Mouse (Mus musculus) forebrain, embryonic 11.5 days (tissue): ENCODE results near the gene Wdr18. TPM values are rescaled to one million over a fixed set of nuclear protein-coding genes. Genes with fewer than 3 reads are reported as not detected.

Source experiments
- ATAC-seq: fragments of 200-750 bp; cut with Nextera tagmentation; replicated peaks from 2 replicates; pipeline ENCODE4 v1.8.0; 2017; ENCODE audit warnings: moderate TSS enrichment; ENCODE audit not compliant: low FRiP score
- DNase-seq: peaks from one replicate; pipeline ENCODE4 v3.0.0-alpha.2; 2017; ENCODE audit warnings: low spot score
- H3K27ac ChIP-seq: fragments of 300-500 bp; sonication (generic); 2 replicates; pipeline ENCODE4 v1.5.1; 2014; ENCODE audit warnings: low read depth, low read length
- H3K27me3 ChIP-seq: fragments of 300-500 bp; sonication (generic); 2 replicates; pipeline ENCODE4 v1.6.1; 2014; ENCODE audit warnings: mild to moderate bottlenecking, low read length, mixed read lengths; ENCODE audit not compliant: control insufficient read depth, insufficient read depth
- H3K36me3 ChIP-seq: fragments of 300-500 bp; sonication (generic); 2 replicates; pipeline ENCODE4 v1.6.1; 2014; ENCODE audit warnings: mild to moderate bottlenecking, low read length, moderate library complexity, mixed read lengths; ENCODE audit not compliant: control insufficient read depth, insufficient read depth
- H3K4me1 ChIP-seq: fragments of 300-500 bp; sonication (generic); replicated peaks from 2 replicates; pipeline ENCODE4 v1.6.1; 2014; ENCODE audit warnings: low read length, mixed read lengths; ENCODE audit not compliant: control insufficient read depth, insufficient read depth
- H3K4me2 ChIP-seq: fragments of 300-500 bp; sonication (generic); 2 replicates; pipeline ENCODE4 v1.6.1; 2014; ENCODE audit warnings: low read depth, mild to moderate bottlenecking, low read length, moderate library complexity, mixed read lengths; ENCODE audit not compliant: severe bottlenecking
- H3K4me3 ChIP-seq: fragments of 300-500 bp; sonication (generic); 2 replicates; pipeline ENCODE4 v1.5.1; 2014; ENCODE audit warnings: low read depth, low read length
- H3K9ac ChIP-seq: fragments of 300-500 bp; sonication (generic); 2 replicates; pipeline ENCODE4 v1.6.1; 2014; ENCODE audit warnings: low read length
- H3K9me3 ChIP-seq: fragments of 300-500 bp; sonication (generic); 2 replicates; pipeline ENCODE4 v1.6.1; 2016; ENCODE audit warnings: low read length, mixed read lengths; ENCODE audit not compliant: control insufficient read depth
- WGBS: fragments of 180-500 bp; shearing (Covaris S2); extraction: QIAGEN DNeasy Blood & Tissue Kit; methylation state at CpG from one replicate; pipeline ENCODE4 v1.1.7; 2014; 5-methylcytosine and 5-hydroxymethylcytosine counted together
- polyA plus RNA-seq: library from polyadenylated mRNA; unstranded; fragments of >200 nt; fragmentation: Nextera tagmentation; extraction: Ambion mirVana; gene quantifications from 2 replicates; pipeline ENCODE4 v1.2.1, GENCODE M21; 2014

Gene Wdr18
- polyA plus RNA-seq, 1 experiment from 2014 or later = 111 TPM

GRCm38 (mm10) chr10:79974668-79975067 is 14.7 kb downstream of the Wdr18 start:
- no peak overlapping the region for H3K4me2 ChIP-seq
- DNase-seq (no peak), ATAC-seq (no peak)
- no peak overlapping the region for H3K9ac ChIP-seq
- H3K36me3 ChIP-seq = peaks cover 21% of the 10 kb centered on the region
- no peaks in the 10 kb centered on the region for H3K9me3 ChIP-seq
- peaks cover 20% of the 10 kb centered on the region for H3K27me3 ChIP-seq
- no peak overlapping the region for H3K27ac ChIP-seq
- 90% methylated on average over 8 of the region's 8 CpGs for WGBS
- H3K4me1 ChIP-seq = peaks cover 8% of the 10 kb centered on the region
- no peak overlapping the region for H3K4me3 ChIP-seq

- no peak overlapping the region for H3K4me2 ChIP-seq
- peaks cover 12% of the 10 kb centered on the region for H3K27me3 ChIP-seq
- ATAC-seq (no peak), DNase-seq (no peak)
- H3K27ac ChIP-seq = no peak overlapping the region
- peaks cover 21% of the 10 kb centered on the region for H3K36me3 ChIP-seq
- H3K4me3 ChIP-seq = no peak overlapping the region
- no peaks in the 10 kb centered on the region for H3K9me3 ChIP-seq
- 81% methylated on average over 28 of the region's 28 CpGs for WGBS
- H3K9ac ChIP-seq = no peak overlapping the region
- H3K4me1 ChIP-seq = peaks cover 2% of the 10 kb centered on the region
Measured at GRCm38 (mm10) chr10:79976071-79976721, 16.2 kb downstream of the Wdr18 start.

GRCm38 (mm10) chr10:79976722-79977107 is 16.8 kb downstream of the Wdr18 start:
- Histone ChIP-seq H3K9ac (no peak overlapping the region), H3K4me2 (no peak overlapping the region), H3K27ac (no peak overlapping the region), H3K9me3 (no peaks in the 10 kb centered on the region), H3K4me3 (no peak overlapping the region), H3K36me3 (peaks cover 21% of the 10 kb centered on the region), H3K4me1 (no peaks in the 10 kb centered on the region), H3K27me3 (peaks cover 6% of the 10 kb centered on the region)
- ATAC-seq (no peak), DNase-seq (no peak)
- 74% methylated on average over 36 of the region's 36 CpGs for WGBS

GRCm38 (mm10) chr10:79977324-79977723 is 17.4 kb downstream of the Wdr18 start:
- peaks cover under 1% of the 10 kb centered on the region; the same call in 1 of the 2 replicates for H3K4me1 ChIP-seq
- H3K4me2 ChIP-seq = no peak overlapping the region
- no peak overlapping the region for H3K9ac ChIP-seq
- DNase-seq (no peak), ATAC-seq (no peak)
- peaks cover 21% of the 10 kb centered on the region for H3K36me3 ChIP-seq
- no peak overlapping the region for H3K4me3 ChIP-seq
- H3K27ac ChIP-seq = no peak overlapping the region
- no peaks in the 10 kb centered on the region for H3K9me3 ChIP-seq
- H3K27me3 ChIP-seq = peaks cover 3% of the 10 kb centered on the region; the same call in 1 of the 2 replicates
- WGBS = 83% methylated on average over 28 of the region's 28 CpGs

- no peak overlapping the region for H3K27ac ChIP-seq
- H3K9me3 ChIP-seq = no peaks in the 10 kb centered on the region
- H3K4me1 ChIP-seq = peaks cover 8% of the 10 kb centered on the region
- 97% methylated on average over 21 of the region's 21 CpGs for WGBS
- no peak overlapping the region for H3K4me2 ChIP-seq
- no peak for DNase-seq
- no peak overlapping the region for H3K9ac ChIP-seq
- H3K36me3 ChIP-seq = peaks cover 21% of the 10 kb centered on the region
- no peak for ATAC-seq
- no peaks in the 10 kb centered on the region for H3K27me3 ChIP-seq
- H3K4me3 ChIP-seq = no peak overlapping the region
Measured at GRCm38 (mm10) chr10:79978061-79978460, 18.1 kb downstream of the Wdr18 start.

GRCm38 (mm10) chr10:79979401-79980155 is 19.6 kb downstream of the Wdr18 start:
- no peak overlapping the region for H3K4me3 ChIP-seq
- H3K36me3 ChIP-seq = peaks cover 21% of the 10 kb centered on the region
- DNase-seq = no peak
- no peak overlapping the region for H3K4me2 ChIP-seq
- H3K27ac ChIP-seq = no peak overlapping the region
- no peak for ATAC-seq
- no peaks in the 10 kb centered on the region for H3K27me3 ChIP-seq
- H3K4me1 ChIP-seq = peaks cover 13% of the 10 kb centered on the region
- no peaks in the 10 kb centered on the region for H3K9me3 ChIP-seq
- H3K9ac ChIP-seq = no peak overlapping the region
- WGBS = 96% methylated on average over 22 of the region's 22 CpGs

GRCm38 (mm10) chr10:79983205-79983604 is 23.3 kb downstream of the Wdr18 start:
- Histone ChIP-seq H3K4me3 (peak overlapping the region; percentile 91), H3K4me1 (peaks cover 21% of the 10 kb centered on the region), H3K9ac (peak overlapping the region; percentile 86), H3K9me3 (no peaks in the 10 kb centered on the region), H3K4me2 (peak overlapping the region; percentile 74), H3K27me3 (peaks cover 12% of the 10 kb centered on the region), H3K36me3 (peaks cover 2% of the 10 kb centered on the region; the same call in 1 of the 2 replicates), H3K27ac (no peak overlapping the region)
- no peak for DNase-seq
- no peak for ATAC-seq
- WGBS = 81% methylated on average over 5 of the region's 5 CpGs

GRCm38 (mm10) chr10:79983670-79984069 is 23.7 kb downstream of the Wdr18 start:
- Histone ChIP-seq H3K27ac (peak overlapping the region; percentile 91; the same call in 1 of the 2 replicates), H3K27me3 (peaks cover 16% of the 10 kb centered on the region), H3K9me3 (no peaks in the 10 kb centered on the region), H3K36me3 (no peaks in the 10 kb centered on the region; the same call in 1 of the 2 replicates), H3K4me1 (peaks cover 21% of the 10 kb centered on the region), H3K4me3 (peak overlapping the region; percentile 91), H3K4me2 (peak overlapping the region; percentile 74), H3K9ac (peak overlapping the region; percentile 86)
- DNase-seq = peak; percentile 85
- no peak for ATAC-seq
- whole genome bisulfite sequencing = under 1% methylated on average over 21 of the region's 21 CpGs
